Mouse (Mus musculus): Measurements from ENCODE around the gene Xrn1. TPM values are rescaled to one million over a fixed set of nuclear protein-coding genes. Genes with fewer than 3 reads are reported as not detected.

Gene Xrn1
- total and polyA plus RNA-seq, 3 experiments: 8.1 to 11.9 (median 9.3) TPM

- Histone ChIP-seq H3K79me2 (replicated peaks; ENCODE audit: control insufficient read depth, extremely low read depth, insufficient read depth, poor library complexity, severe bottlenecking) (no peaks in the 10 kb centered on the region), H3K9ac (ENCODE audit: insufficient read depth, low read depth) (no peak overlapping the region), H3K36me3 (replicated peaks in 1 of 2; ENCODE audit: control insufficient read depth in 1 of 2, insufficient read depth in 1 of 2, low read length in 1 of 2) (peaks cover 39 to 83% of the 10 kb centered on the region in 2 experiments), H3K27ac (ENCODE audit: insufficient read depth, low read depth) (no peak overlapping the region), H3K27me3 (replicated peaks) (no peaks in the 10 kb centered on the region), H3K4me2 (ENCODE audit: insufficient read depth, low read depth, poor library complexity, severe bottlenecking) (no peak overlapping the region), H3K4me3 (replicated peaks in 1 of 3; ENCODE audit: low read depth in 2 of 3, low read length in 2 of 3, poor library complexity in 1 of 3) (no peak overlapping the region), H3K4me1 (ENCODE audit: control insufficient read depth in 1 of 2, insufficient read depth in 2 of 2) (peaks cover 5 to 13% of the 10 kb centered on the region in 2 experiments; a peak in 3 of 4 replicates), H3K9me3 (replicated peaks; ENCODE audit: low read length) (no peaks in the 10 kb centered on the region)
- in situ Hi-C loops (cut with MboI; ENCODE audit: low pct_ligation_motif_present, low pct_unique_long_range_greater_than_20kb, low sequenced_read_pairs): no loop called here
- DNase-seq (ENCODE audit: extremely low read depth): no peak
- TF ChIP-seq MAZ (IDR thresholded peaks at IDR 0.05; ENCODE audit: low read depth, low read length): no peak
- dilution Hi-C loops (cut with MboI; ENCODE audit: extremely low pct_ligation_motif_present, extremely low pct_unique_long_range_greater_than_20kb, low sequenced_read_pairs): no loop called here
Observed at GRCm38 (mm10) chr9:96027913-96028312, 73.4 kb downstream of the Xrn1 start.

- H3K9ac ChIP-seq (ENCODE audit: insufficient read depth, low read depth): no peak overlapping the region
- H3K9me3 ChIP-seq (replicated peaks; ENCODE audit: low read length): no peaks in the 10 kb centered on the region
- H3K79me2 ChIP-seq (replicated peaks; ENCODE audit: control insufficient read depth, extremely low read depth, insufficient read depth, poor library complexity, severe bottlenecking): no peaks in the 10 kb centered on the region
- H3K4me3 ChIP-seq (replicated peaks in 1 of 3; ENCODE audit: low read depth in 2 of 3, low read length in 2 of 3, poor library complexity in 1 of 3): no peak overlapping the region
- no peak overlapping the region for H3K27ac ChIP-seq (ENCODE audit: insufficient read depth, low read depth)
- TF ChIP-seq RAD21 (IDR thresholded peaks at IDR 0.05; ENCODE audit: low read depth, low read length) (peak; percentile 55), CTCF (conservative IDR thresholded peaks at IDR 0.05 in 1 of 2, IDR thresholded peaks at IDR 0.05 in 1 of 2; ENCODE audit: low read depth in 2 of 2, low read length in 2 of 2) (peak; percentile 73 to 82), SMC3 (IDR thresholded peaks at IDR 0.05; ENCODE audit: low read depth, low read length) (peak; percentile 61), SIN3A (IDR thresholded peaks at IDR 0.05; ENCODE audit: low read length) (no peak), MAX (IDR thresholded peaks at IDR 0.05; ENCODE audit: low read length) (no peak)
- in situ Hi-C loops (cut with MboI; ENCODE audit: low pct_ligation_motif_present, low pct_unique_long_range_greater_than_20kb, low sequenced_read_pairs): no loop called here
- peaks cover 4 to 6% of the 10 kb centered on the region in 2 experiments; a peak in 3 of 4 replicates for H3K4me1 ChIP-seq (ENCODE audit: control insufficient read depth in 1 of 2, insufficient read depth in 2 of 2)
- no peaks in the 10 kb centered on the region for H3K27me3 ChIP-seq (replicated peaks)
- H3K36me3 ChIP-seq (replicated peaks in 1 of 2; ENCODE audit: control insufficient read depth in 1 of 2, insufficient read depth in 1 of 2, low read length in 1 of 2): peaks cover 41 to 81% of the 10 kb centered on the region in 2 experiments
- dilution Hi-C loops (cut with MboI; ENCODE audit: extremely low pct_ligation_motif_present, extremely low pct_unique_long_range_greater_than_20kb, low sequenced_read_pairs): no loop called here
- peak; percentile 49 for DNase-seq (ENCODE audit: extremely low read depth)
- no peak overlapping the region for H3K4me2 ChIP-seq (ENCODE audit: insufficient read depth, low read depth, poor library complexity, severe bottlenecking)
Observed at GRCm38 (mm10) chr9:96028818-96029217, 74.3 kb downstream of the Xrn1 start.

- H3K9me3 ChIP-seq (replicated peaks; ENCODE audit: low read length): no peaks in the 10 kb centered on the region
- dilution Hi-C loops (cut with MboI; ENCODE audit: extremely low pct_ligation_motif_present, extremely low pct_unique_long_range_greater_than_20kb, low sequenced_read_pairs) (no loop called here), in situ Hi-C loops (cut with MboI; ENCODE audit: low pct_ligation_motif_present, low pct_unique_long_range_greater_than_20kb, low sequenced_read_pairs) (no loop called here)
- H3K27me3 ChIP-seq (replicated peaks): no peaks in the 10 kb centered on the region
- H3K79me2 ChIP-seq (replicated peaks; ENCODE audit: control insufficient read depth, extremely low read depth, insufficient read depth, poor library complexity, severe bottlenecking): no peaks in the 10 kb centered on the region
- H3K27ac ChIP-seq (ENCODE audit: insufficient read depth, low read depth): no peak overlapping the region
- DNase-seq (ENCODE audit: extremely low read depth): no peak
- H3K4me3 ChIP-seq (replicated peaks in 1 of 3; ENCODE audit: low read depth in 2 of 3, low read length in 2 of 3, poor library complexity in 1 of 3): no peak overlapping the region
- H3K4me1 ChIP-seq (ENCODE audit: control insufficient read depth in 1 of 2, insufficient read depth in 2 of 2): peaks cover 0 to 2% of the 10 kb centered on the region in 2 experiments; a peak in 1 of 4 replicates
- no peak overlapping the region for H3K9ac ChIP-seq (ENCODE audit: insufficient read depth, low read depth)
- TF ChIP-seq CHD1 (IDR thresholded peaks at IDR 0.05; ENCODE audit: low read depth, low read length) (no peak), ZC3H11A (IDR thresholded peaks at IDR 0.05; ENCODE audit: low read depth, low read length) (no peak), KAT2A (IDR thresholded peaks at IDR 0.05; ENCODE audit: insufficient replicate concordance, low read length) (no peak), JUND (conservative IDR thresholded peaks at IDR 0.05; ENCODE audit: low read depth, low read length) (no peak), NRF1 (IDR thresholded peaks at IDR 0.05; ENCODE audit: low read depth, low read length) (no peak), IRF4 (IDR thresholded peaks at IDR 0.05; ENCODE audit: low read depth, low read length) (no peak), ZKSCAN1 (IDR thresholded peaks at IDR 0.05; ENCODE audit: borderline replicate concordance, low read depth, low read length) (no peak), MAX (IDR thresholded peaks at IDR 0.05; ENCODE audit: low read length) (no peak), ETS1 (conservative IDR thresholded peaks at IDR 0.05; ENCODE audit: low read depth, low read length) (no peak), SMC3 (IDR thresholded peaks at IDR 0.05; ENCODE audit: low read depth, low read length) (no peak), GABPA (IDR thresholded peaks at IDR 0.05; ENCODE audit: insufficient replicate concordance, low read depth, low read length) (no peak)
- no peak overlapping the region for H3K4me2 ChIP-seq (ENCODE audit: insufficient read depth, low read depth, poor library complexity, severe bottlenecking)
- peaks cover 41 to 81% of the 10 kb centered on the region in 2 experiments for H3K36me3 ChIP-seq (replicated peaks in 1 of 2; ENCODE audit: control insufficient read depth in 1 of 2, insufficient read depth in 1 of 2, low read length in 1 of 2)
Observed at GRCm38 (mm10) chr9:96029886-96030285, 75.3 kb downstream of the Xrn1 start.
